Mouse (Mus musculus) adrenal gland, postnatal 14 days (tissue): ENCODE results near the gene 2310061N02Rik. TPM values are rescaled to one million over a fixed set of nuclear protein-coding genes. Genes with fewer than 3 reads are reported as not detected.
A peak's percentile ranks its signal among the peaks of the same experiment; 100 is the strongest.
"Not testable (repeated sequence)": the region's sequence is repeated elsewhere in the genome, so short reads cannot be mapped to it uniquely, and the experiment has no call there.

Experiments used
- DNase-seq: peaks from one replicate; pipeline ENCODE4 v3.0.0; 2021; ENCODE audit warnings: mixed read lengths
- long read RNA-seq, 2 experiments: library from polyadenylated mRNA; stranded (forward); transcript quantifications; one replicate each; pipeline ENCODE4 v2.0.0; 2021
- total RNA-seq: library from RNA; stranded (reverse); gene quantifications from 2 replicates; pipeline ENCODE4 v1.2.3, GENCODE M21; 2021

Gene 2310061N02Rik
- total RNA-seq, result not detected in 2 replicates
- long read RNA-seq, experiment 1, result 0 reads
- long read RNA-seq, experiment 2, result 0 reads

- no peak for DNase-seq
These were observed at the start of gene 2310061N02Rik for GRCm38 (mm10) chr16:88707496-88708012. TSS of gene 2310061N02Rik (minus strand) at chr16:88707962.

GRCm38 (mm10) chr16:88751535-88751934 is 43.8 kb upstream of the 2310061N02Rik start, which contains the start of gene Krtap13:
TSS of gene Krtap13 (minus strand) at chr16:88751635.
- DNase-seq, result not testable (repeated sequence)

- no peak for DNase-seq
These were observed 40.2 kb upstream of the 2310061N02Rik start for GRCm38 (mm10) chr16:88747943-88748342.

- DNase-seq, result no peak
These were observed 37.1 kb upstream of the 2310061N02Rik start for GRCm38 (mm10) chr16:88744750-88745340.

GRCm38 (mm10) chr16:88735391-88735790 is 27.6 kb upstream of the 2310061N02Rik start:
- DNase-seq, result no peak

GRCm38 (mm10) chr16:88728812-88729275 is 21.1 kb upstream of the 2310061N02Rik start, which contains the start of gene Krtap13-1:
TSS of gene Krtap13-1 (plus strand) at chr16:88728862.
- DNase-seq, result no peak

- DNase-seq, result no peak
These were observed 12.3 kb upstream of the 2310061N02Rik start for GRCm38 (mm10) chr16:88720031-88720430.

- DNase-seq, result no peak
These were observed 8.8 kb upstream of the 2310061N02Rik start for GRCm38 (mm10) chr16:88716549-88716948.

GRCm38 (mm10) chr16:88711245-88711644 is 3.5 kb upstream of the 2310061N02Rik start:
- DNase-seq, result no peak

- DNase-seq, result peak; percentile 38
These were observed 3.0 kb upstream of the 2310061N02Rik start for GRCm38 (mm10) chr16:88710757-88711156.

- peak; percentile 8 for DNase-seq
These were observed 6.5 kb downstream of the 2310061N02Rik start for GRCm38 (mm10) chr16:88701072-88701864.

GRCm38 (mm10) chr16:88696256-88696655 is 11.5 kb downstream of the 2310061N02Rik start:
- no peak for DNase-seq

- no peak for DNase-seq
These were observed 26.5 kb downstream of the 2310061N02Rik start for GRCm38 (mm10) chr16:88681282-88681681.

GRCm38 (mm10) chr16:88679099-88679498 is 28.7 kb downstream of the 2310061N02Rik start:
- no peak for DNase-seq

GRCm38 (mm10) chr16:88671571-88671970 is 36.2 kb downstream of the 2310061N02Rik start, which contains the start of gene Krtap27-1:
TSS of gene Krtap27-1 (minus strand) at chr16:88671671.
- DNase-seq, result no peak

GRCm38 (mm10) chr16:88657426-88657825 is 50.3 kb downstream of the 2310061N02Rik start:
- peak; percentile 10 for DNase-seq

Other genes starting within 250 kb of the 2310061N02Rik start
- gene Cldn17, start 201.0 kb downstream of the 2310061N02Rik start, total RNA-seq, result not detected in 2 replicates
- gene Cldn8, start 144.8 kb downstream of the 2310061N02Rik start, total RNA-seq, result not detected in 2 replicates
- not detected in 2 replicates for gene Krtap24-1, start 95.7 kb downstream of the 2310061N02Rik start, total RNA-seq
- not detected in 2 replicates for gene 2310079G19Rik, start 80.3 kb downstream of the 2310061N02Rik start, total RNA-seq
- not detected in 2 replicates for gene Krtap26-1, start 60.2 kb downstream of the 2310061N02Rik start, total RNA-seq
- gene Krtap27-1, start 36.3 kb downstream of the 2310061N02Rik start, total RNA-seq, result not detected in 2 replicates
- not detected in 2 replicates for gene Krtap13-1, start 20.9 kb upstream of the 2310061N02Rik start, total RNA-seq
- gene Krtap13, start 43.7 kb upstream of the 2310061N02Rik start, total RNA-seq, result not detected in 2 replicates
- not detected in 2 replicates for gene 2310034C09Rik, start 50.9 kb upstream of the 2310061N02Rik start, total RNA-seq
- not detected in 2 replicates for gene 2310057N15Rik, start 66.2 kb upstream of the 2310061N02Rik start, total RNA-seq
- gene Gm5965, start 69.9 kb upstream of the 2310061N02Rik start, total RNA-seq, result not detected in 2 replicates
- gene Gm20741, start 104.3 kb upstream of the 2310061N02Rik start, total RNA-seq, result not detected in 2 replicates
- gene Krtap15, start 112.3 kb upstream of the 2310061N02Rik start, total RNA-seq, result not detected in 2 replicates
- gene Krtap14, start 118.2 kb upstream of the 2310061N02Rik start, total RNA-seq, result not detected in 2 replicates
- gene Krtap19-1, start 161.4 kb upstream of the 2310061N02Rik start, total RNA-seq, result not detected in 2 replicates
- not detected in 2 replicates for gene Krtap19-2, start 166.3 kb upstream of the 2310061N02Rik start, total RNA-seq
- gene Krtap19-3, start 170.1 kb upstream of the 2310061N02Rik start, total RNA-seq, result not detected in 2 replicates
- not detected in 2 replicates for gene Krtap19-4, start 177.1 kb upstream of the 2310061N02Rik start, total RNA-seq
- not detected in 2 replicates for gene Krtap19-5, start 188.5 kb upstream of the 2310061N02Rik start, total RNA-seq
- gene Krtap19-9b, start 224.3 kb upstream of the 2310061N02Rik start, total RNA-seq, result not detected in 2 replicates